Mouse (Mus musculus) ovary, postnatal 10 days (tissue): Measurements from ENCODE around the gene Wwox.

Experiments
- DNase-seq: peaks from one replicate; pipeline ENCODE4 v3.0.0; 2022; ENCODE audit warnings: low spot score

The Wwox gene

GRCm38 (mm10) chr8:114541132-114541531 lies 101.7 kb downstream of the Wwox start:
- no peak for DNase-seq

GRCm38 (mm10) chr8:114548360-114548759 lies 108.9 kb downstream of the Wwox start:
- no peak for DNase-seq

GRCm38 (mm10) chr8:114548837-114549236 lies 109.4 kb downstream of the Wwox start:
- no peak for DNase-seq

- DNase-seq: no peak
These were observed 110.6 kb downstream of the Wwox start for GRCm38 (mm10) chr8:114550029-114550428.

GRCm38 (mm10) chr8:114552606-114553005 lies 113.2 kb downstream of the Wwox start:
- DNase-seq: no peak

- DNase-seq: no peak
These were observed 115.5 kb downstream of the Wwox start for GRCm38 (mm10) chr8:114554966-114555365.

GRCm38 (mm10) chr8:114555491-114556202 lies 116.2 kb downstream of the Wwox start:
- DNase-seq: no peak

GRCm38 (mm10) chr8:114561191-114561590 lies 121.7 kb downstream of the Wwox start:
- DNase-seq: no peak

GRCm38 (mm10) chr8:114562486-114562885 lies 123.0 kb downstream of the Wwox start:
- no peak for DNase-seq

GRCm38 (mm10) chr8:114563361-114563760 lies 123.9 kb downstream of the Wwox start:
- no peak for DNase-seq

GRCm38 (mm10) chr8:114564036-114564435 lies 124.6 kb downstream of the Wwox start:
- no peak for DNase-seq

GRCm38 (mm10) chr8:114568531-114569166 lies 129.2 kb downstream of the Wwox start:
- no peak for DNase-seq

GRCm38 (mm10) chr8:114573014-114573746 lies 133.7 kb downstream of the Wwox start:
- DNase-seq: no peak

- DNase-seq: no peak
These were observed 134.3 kb downstream of the Wwox start for GRCm38 (mm10) chr8:114573747-114574093.

GRCm38 (mm10) chr8:114579292-114579691 lies 139.8 kb downstream of the Wwox start:
- DNase-seq: no peak

- no peak for DNase-seq
These were observed 141.2 kb downstream of the Wwox start for GRCm38 (mm10) chr8:114580684-114581083.

GRCm38 (mm10) chr8:114590336-114590867 lies 150.9 kb downstream of the Wwox start:
- DNase-seq: no peak

- DNase-seq: no peak
These were observed 152.1 kb downstream of the Wwox start for GRCm38 (mm10) chr8:114591296-114592280.

GRCm38 (mm10) chr8:114593424-114594157 lies 154.1 kb downstream of the Wwox start:
- DNase-seq: no peak

- no peak for DNase-seq
These were observed 155.4 kb downstream of the Wwox start for GRCm38 (mm10) chr8:114594811-114595210.

GRCm38 (mm10) chr8:114599555-114599954 lies 160.1 kb downstream of the Wwox start:
- no peak for DNase-seq
